Mouse (Mus musculus) urinary bladder, postnatal 25 days (tissue): Measurements from ENCODE around the gene Serpinh1.
A peak's percentile ranks its signal among the peaks of the same experiment; 100 is the strongest.
"Not testable (repeated sequence)": the region's sequence is repeated elsewhere in the genome, so short reads cannot be mapped to it uniquely, and the experiment has no call there.

ENCODE experiments used
- DNase-seq: peaks from one replicate; pipeline ENCODE4 v3.0.0; 2022; ENCODE audit warnings: low spot score

Gene Serpinh1

DNA sequence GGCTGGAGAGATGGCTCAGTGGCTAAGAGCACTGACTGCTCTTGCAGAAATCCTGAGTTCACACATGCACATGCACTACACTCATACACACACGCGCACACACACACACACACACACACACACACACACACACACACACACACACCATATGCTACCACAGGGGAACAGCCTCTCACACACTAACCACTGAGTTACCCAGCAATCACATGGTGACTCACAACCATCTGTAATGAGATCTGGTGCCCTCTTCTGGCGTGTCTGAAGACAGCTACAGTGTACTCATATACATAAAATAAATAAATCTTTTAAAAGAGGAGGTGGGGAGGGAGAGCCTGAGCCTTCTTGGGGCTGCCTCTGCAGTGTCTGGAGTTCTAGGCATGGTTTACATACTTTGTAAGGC, 21.3 kb upstream of the Serpinh1 start:
- DNase-seq, result not testable (repeated sequence)

DNA sequence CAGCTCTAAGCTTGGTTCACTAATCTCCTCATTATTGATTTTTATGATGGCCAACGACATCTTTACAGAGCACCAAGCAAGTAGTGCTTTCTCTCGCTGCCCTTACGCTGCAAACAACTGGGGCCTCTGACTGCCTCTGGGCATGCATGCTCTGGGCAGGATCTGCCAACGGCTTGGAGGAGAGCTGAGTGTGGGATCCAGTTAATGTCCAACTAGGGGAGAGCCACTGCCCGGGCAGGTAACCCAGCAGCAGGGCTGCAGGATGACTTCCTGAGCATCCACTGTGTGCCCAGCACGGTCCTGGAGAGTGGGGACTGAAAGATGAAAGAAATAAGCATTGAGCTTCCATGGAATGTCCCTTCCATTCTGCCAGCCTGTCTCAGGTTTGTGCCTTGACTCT, 13.7 kb upstream of the Serpinh1 start:
- DNase-seq, result no peak

DNA sequence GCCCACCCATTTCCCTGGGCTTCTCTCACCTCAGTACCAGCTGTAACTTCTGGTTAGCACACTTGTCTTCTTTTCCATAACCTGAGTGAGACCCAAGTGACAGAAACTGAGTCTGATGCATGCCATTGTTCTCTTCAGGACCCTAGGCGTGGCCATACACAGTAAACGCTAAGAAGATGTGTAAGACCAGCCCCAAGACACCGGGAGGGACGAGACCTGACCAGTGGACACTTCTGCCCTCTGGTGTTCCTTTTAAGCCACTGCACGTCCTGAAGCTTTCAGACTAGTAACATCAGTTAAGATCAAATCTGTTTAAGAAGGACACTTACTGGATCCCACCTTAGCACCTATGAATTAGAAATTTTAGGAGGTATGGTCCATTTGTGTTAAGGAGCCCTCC, 12.0 kb upstream of the Serpinh1 start:
- peak; percentile 56 for DNase-seq

DNA sequence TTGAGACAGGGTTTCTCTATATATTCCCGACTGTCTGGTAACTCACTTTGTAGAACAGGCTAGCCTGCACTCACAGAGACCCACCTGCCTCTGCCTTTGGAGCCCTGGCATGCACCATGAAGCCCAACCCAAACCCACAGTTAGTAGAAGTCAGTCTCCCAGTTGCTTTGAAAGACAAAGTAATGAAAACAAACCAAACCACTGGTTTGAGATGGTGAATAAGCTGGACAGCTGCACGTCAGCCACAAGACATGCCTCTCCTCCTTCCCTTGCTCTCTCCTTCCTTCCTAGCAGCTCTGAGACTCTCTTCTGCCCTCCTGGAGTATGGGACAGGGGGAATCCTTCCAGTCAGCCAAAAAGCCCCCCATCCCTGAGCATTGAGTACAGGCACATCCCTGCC, 9.1 kb upstream of the Serpinh1 start:
- DNase-seq, result no peak

DNA sequence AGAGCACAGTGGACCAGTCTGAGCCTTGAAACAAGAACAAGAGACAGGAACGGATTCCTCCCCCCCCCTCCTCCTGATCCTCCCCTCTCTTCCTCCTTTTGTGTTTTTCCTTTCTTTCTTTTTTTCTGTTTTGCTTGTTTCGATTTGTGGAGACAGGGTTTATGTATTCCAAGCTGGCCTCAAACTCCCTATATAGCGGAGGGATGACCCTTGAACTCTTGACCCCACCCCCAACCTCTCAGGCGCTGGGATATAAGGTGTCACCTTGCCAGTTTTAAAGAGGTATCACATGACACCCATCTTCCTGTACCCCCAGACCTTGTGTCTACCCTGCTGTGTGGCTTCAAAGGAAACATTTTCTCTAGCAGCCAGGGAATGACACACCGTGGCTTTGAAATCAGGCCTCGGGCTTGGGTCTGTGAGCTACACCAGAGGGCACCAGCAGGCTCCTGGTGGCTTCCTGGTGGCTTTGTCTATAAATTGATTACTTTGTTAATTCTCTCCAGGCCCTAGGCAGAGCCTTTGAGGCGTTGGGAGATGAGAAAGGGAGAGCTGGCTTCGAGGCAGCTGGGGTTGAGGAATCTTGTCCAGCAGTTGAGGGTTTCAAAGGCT, 7.9 kb upstream of the Serpinh1 start:
- DNase-seq, result no peak

DNA sequence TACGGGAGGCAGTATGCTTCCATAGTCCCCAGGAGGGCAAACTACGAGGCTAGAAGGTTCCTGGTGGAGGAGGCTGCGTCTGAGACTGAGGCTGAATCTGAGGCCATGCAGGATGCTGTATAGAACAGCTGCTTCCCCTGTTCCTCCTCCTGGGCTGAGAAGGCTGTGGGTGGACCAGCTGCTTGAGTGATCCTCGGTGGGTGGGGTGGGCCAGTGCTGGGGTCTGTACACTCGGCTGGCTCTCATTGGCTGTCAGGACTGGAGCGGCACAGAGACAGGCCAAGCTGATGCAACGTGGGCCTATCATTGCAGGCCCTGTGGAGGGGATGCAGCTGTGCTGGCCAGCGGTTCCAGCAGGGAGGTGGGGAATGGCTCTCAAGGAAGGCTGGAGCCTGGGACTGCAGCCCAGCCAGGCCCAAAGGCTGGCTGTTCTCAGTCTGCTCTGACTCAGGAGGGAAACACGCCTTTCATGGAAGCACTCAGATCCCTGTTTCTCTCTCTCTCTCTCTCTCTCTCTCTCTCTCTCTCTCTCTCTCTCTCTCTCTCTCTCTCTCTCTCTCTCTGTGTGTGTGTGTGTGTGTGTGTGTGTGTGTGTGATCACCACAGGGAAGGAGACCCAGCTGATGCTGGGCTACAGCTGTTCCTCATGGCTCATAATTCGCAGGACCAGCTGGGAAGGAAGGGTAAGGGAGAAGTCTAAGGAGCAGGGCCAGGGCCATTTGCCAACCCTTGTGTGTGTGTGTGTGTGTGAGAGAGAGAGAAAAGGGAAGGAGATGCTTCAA, 7.2 kb upstream of the Serpinh1 start:
- peak; percentile 59 for DNase-seq

DNA sequence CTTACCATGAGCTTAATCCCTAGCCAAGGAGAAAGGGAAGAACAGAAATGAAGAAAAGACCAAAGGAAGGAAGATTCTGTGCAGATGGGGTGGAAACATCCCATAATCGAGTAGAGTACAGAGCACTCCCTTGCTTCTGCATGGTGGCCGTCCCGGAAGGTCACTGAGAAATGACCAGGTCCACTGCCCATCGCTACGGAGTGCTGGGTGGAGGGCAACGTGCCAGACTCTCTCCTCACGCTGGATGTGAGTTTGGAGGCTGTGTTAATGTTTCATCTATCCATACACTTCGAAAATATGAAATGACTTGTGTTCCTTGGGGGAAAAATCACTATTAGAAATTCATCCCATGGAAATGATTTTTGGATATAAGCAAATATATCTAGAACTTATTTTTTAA, 5.3 kb upstream of the Serpinh1 start:
- DNase-seq, result no peak

DNA sequence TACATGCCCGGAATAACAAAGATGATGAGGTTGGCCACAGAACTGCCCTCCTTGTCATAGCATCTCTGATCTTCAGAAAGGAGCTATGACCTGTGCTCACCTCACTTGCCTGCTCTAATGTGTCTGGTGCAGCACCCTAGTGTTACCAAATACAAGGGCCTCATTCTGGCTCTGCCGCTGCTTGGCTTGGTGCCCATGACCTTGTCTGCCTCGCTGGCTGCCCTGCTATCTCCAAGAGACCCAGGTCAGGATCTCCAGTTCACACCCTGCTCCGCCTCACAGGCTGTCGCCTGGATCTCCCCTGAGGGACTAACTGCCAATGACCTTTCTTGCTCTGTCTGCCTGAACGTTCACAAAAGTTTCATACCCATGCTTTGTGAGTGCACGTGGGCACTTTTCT, 4.2 kb upstream of the Serpinh1 start:
- DNase-seq, result no peak

DNA sequence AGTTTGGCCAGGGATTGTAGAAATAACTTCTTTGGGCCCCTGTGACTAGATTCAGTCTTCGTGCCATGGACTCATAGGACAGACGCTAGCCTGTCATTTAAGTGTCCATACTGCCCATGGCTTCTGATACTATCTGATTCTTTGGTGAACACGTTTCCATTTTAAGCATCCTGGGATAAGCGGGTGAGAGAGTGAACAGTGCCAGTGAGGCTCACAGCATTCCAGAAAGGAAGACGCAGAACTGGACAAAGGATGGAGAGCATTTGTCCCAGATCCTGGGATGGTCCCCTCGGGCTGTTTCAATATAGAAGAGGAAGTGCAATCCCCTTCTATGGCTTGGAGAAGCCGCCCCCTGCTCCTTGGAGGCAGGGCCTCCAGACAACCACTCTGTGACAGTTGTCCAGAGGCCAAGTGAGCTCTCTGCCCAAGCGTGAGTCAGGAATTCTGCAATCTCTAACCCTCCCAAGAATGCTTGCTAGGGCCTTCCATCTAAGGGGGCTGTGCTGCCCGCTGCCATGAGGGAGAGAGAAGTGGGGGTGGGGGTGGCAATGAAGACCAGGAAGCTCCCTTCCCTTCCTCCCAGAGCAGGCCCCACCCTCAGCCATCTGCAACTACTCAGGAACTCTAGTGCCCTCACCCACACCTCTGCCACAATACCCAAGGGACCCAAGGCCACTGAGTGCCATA, 3.3 kb upstream of the Serpinh1 start:
- peak; percentile 33 for DNase-seq

DNA sequence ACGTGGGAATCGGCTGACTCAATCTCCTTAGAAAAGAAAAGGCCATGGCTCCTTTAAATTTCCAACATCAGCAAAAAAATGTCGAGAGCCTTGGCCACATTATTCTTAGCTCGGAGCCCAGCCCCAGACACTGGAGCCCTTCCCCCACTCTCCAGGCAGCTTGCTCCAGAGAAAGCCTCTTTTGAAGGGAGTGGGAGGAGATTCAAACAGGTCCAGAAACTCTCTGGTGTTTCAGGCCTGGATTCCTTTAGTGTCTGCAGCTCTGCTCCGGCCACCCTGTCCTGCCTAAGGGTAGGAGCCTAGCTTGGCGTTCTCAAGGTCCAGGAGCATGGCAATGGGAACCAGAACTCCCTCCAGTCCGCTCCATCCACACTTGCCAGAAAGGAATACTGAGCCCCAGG, 2.7 kb upstream of the Serpinh1 start:
- DNase-seq, result peak; percentile 63

DNA sequence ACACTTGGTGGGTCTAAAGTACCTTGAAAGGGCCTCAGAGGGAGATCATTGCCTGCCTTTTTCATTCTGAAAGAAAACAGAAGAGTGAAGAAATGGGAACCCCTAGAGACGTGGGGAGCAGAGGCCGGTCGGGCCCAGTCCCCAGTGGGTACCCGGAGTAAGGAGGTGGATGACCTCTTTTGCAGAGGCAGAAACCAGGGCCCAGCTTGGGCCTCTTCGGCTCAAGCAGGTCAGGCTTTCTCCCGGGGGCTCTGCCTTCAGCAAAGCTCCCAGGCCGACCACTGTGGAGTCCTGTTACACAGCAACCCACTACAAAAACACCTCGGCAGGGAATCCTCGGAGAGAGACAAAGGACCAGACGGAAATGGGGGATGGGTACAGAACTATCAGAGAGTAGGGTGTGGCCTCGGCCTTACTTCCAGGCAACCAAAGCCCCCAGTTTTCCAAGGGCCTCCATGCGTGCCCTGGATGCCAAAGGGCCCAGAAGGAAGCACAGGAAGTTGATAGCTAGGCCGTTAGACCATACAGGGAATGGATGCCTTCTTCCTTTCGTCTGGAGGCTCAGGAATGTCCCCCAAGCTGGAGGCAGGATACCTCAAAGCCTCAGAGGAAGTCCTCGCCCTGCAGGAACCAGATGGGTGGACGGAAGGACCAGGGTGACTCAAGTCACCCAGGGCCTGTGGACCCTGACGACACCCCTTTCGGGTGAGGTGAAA, 1.1 kb downstream of the Serpinh1 start:
- DNase-seq, result no peak

DNA sequence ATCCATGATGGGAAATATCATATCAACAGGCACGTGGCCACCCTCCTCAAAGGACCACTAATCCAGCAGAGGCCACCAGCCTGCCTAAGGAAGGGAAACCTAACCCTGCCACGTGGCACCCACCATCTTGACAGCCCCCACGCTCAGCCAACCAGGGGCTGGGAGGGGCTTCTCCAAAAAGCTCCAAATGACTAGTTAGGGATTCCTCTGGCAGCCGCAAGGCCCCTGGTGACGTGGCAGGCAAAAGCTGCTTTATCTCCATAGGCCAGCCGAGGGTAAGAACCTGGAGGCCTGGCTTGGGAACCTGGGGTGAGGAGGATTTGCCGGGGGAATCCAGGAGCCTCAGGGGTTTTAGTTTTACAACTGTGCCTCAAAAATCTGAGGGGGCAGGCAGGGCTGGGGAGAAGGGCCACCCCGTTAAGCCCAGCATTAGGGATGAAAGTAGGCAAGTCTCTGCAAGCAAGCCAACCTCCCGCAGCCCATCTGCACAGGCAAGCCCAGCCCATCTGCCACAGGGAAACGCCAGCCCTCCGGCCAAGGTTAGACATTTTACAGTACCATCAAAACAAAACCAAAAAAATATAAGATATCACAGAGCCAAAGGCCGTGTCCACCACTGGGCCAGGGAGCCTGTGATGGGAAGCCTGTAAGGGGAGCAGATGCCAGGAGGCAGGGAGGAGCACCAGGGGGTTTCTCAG, 1.8 kb downstream of the Serpinh1 start:
- DNase-seq, result peak; percentile 48

DNA sequence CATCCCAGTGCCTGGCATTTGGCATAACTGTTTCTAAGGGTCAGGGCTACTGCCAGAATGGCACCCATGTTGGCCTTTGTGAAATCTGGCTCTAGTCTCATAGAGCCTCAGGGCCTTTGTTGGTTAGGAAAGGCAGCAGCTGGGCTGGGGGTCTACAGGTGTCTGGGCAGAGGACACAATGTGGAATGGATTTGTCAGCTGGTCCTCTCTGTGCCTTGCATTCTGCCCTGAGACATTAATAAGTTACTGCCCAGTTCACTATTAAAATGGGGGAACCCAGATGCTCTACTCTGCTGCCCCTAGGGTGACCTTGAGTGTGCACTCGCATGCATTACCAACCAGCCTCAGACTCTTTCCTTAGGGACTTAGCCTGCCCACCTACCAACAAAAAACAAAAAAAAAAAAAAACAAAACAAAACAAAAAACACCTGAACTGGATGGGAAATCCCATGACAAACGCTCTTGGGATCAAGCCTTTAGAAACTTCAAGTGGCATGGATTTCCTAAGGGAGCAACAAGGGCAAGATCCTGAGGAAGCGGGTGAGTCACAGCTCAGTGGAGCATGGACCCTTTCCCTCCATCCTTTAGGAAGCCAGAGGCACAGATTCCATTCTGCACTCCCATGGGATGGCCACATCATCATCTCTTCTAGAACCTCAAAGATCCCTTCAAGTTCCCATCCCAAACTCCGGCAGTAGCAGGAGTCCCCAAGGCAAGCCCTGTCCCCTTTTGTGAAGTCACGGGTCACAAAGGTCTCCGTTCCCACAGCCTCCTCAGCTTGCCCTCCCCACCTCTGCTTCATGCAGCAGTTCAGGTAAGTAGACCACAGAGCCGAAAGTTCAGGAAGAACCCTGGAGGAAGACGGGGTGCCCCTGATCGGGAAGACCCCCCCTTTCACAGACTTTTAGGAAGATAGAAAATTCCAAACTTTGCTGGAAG, 3.0 kb downstream of the Serpinh1 start:
- no peak for DNase-seq

DNA sequence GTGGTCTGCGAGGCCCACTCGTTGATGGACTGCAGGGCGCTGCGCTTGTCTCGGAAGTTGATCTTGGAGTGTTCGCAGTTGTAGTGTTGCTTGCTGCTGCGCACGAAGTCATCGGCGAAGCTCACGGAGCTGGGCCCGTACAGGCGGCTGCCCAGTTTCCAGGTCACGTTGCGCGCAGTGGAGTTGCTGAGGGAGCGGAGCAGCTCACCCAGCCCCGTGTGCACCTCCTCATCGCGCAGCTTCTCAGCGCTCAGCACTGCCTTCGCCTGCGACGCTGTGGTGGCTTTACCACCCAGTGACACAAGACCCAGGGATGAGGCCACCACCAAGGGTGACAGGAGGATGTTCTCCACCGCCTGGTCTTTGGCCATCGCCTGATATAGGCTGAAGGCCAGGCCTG, 4.2 kb downstream of the Serpinh1 start:
- no peak for DNase-seq

DNA sequence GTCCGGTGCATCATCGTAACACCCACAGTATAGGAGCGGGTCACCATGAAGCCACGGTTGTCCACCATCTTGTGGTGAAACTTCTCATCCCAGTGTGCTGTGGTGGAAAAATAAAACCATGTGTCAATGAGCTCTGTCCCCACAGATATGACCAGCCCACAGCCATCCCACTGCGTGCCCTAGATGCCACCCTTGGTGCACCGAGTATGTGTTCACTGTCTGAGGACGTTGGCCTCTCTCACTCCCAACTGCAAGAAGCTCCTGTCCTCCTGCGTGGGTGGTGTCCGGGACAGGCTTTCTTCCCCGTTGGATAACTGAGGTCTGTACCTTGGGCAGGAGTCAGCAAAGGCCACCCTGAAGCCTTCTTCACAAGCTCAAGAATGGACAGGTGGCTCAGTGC, 5.8 kb downstream of the Serpinh1 start:
- no peak for DNase-seq

DNA sequence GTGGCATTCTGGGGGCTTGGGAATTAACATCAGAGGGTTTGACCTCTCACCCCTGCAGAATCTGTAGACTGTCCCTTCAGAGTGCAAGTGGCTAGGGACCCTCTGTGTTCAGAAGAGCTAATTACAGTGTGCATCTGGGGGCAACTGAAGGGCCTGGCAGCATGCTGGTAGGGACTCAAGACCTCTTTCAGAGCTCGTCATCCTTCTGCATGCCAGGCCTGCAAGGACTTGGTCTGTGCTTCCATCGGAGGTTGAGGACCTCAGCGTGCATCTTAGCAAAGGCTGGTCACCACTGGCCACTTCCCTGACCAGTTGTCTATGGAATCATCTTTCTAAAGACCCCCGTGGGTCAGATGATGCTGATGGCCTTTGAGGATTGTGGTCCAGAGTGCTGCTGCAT, 9.5 kb downstream of the Serpinh1 start:
- no peak for DNase-seq

DNA sequence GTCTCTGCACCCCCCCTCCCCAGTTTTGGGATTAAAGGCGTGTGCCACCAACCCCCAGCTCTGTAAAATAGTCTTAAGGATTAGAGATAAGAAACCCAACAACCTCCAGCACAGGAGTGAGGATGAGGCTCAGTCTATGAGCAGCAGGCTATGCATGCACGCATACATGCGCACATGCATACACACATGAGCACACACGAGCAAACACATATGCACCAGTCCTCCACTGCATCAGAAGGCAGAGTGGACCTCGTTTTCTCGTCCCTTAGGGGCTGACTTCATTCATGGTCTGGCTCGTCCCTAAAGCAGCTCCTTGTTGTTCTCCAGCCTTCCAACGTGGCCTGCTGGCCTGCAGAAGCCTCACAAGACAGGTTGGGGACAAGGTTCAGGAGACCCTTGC, 12.3 kb downstream of the Serpinh1 start:
- DNase-seq, result no peak

DNA sequence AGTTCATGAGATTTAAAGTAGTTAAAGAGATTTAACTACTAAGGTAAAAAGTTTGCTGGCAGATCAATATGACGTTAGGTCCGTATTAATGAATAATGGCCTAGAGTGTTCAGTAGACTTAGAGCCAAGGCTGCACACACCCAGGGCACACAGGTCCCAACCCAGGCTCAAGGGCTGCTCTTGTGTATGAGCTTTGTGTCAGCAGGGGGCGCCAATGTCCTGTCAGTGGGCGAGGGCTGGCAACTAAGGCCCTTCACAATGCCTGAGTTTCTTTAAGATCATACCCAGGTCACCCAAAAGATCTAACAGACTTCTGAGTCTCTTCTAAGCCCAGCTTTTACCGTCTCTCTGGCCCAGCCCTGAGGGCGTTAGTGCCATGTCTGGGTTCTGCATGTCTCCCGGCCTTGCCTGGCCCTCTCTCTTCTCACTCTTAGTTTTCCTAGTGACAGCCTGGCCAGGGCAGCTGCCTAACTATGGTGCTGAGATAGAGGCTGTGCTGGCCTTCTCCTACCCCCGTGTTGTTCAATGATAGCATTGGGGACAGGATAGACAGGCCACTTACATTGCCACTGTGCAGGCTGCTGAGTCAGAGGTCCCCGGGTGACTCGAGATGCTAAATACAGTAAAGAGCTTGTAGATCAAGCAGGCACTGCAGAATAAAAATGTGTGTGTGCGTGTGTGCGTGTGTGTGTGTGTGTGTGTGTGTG, 20.1 kb downstream of the Serpinh1 start:
- DNase-seq, result peak; percentile 89

DNA sequence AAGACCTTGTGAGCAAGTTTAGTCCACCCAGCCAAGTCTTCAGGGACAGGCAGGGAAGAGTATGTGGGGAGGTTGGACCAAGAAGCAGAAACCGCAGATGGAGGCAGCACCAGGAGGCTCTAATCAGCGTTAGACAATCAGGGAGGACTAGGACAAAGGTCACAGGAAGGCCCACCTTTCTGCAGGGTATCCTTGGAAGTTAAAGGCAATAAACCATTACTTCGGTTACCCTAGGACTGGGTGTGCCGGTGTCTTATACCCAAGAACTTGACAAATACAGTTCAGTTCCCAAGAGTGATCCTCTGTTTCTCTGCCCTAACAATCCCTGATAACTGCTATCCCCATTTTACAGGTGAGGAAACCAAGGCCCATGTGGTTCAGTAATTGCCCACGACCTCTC, 23.0 kb downstream of the Serpinh1 start:
- DNase-seq, result no peak

DNA sequence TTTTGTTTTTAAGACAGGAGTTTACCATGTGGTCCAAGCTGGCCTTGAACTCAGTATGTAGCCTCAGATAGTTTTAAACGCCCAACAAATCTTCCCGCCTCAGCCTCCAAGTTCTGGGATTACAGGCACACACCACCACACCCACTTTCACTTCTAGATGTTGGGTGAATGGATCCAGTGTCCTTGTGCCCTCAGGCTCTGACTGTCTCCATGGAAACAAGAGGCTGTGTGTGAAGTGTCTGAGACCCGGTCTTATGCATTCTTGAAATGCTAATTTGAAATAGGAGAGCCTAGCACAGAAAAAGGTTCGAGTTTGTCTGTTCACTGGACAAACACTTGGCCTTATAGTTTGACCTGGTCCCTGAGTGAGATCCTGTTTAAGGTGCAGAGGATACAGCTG, 24.2 kb downstream of the Serpinh1 start:
- no peak for DNase-seq
